Mouse (Mus musculus): ENCODE data around the gene Rdh1. TPM values are rescaled to one million over a fixed set of nuclear protein-coding genes. Genes with fewer than 3 reads are reported as not detected.

The Rdh1 gene
- polyA plus RNA-seq, 1 experiment: 0.01 TPM

Other genes starting within 250 kb of the Rdh1 start
- gene Ndufa4l2, start 244.8 kb upstream of the Rdh1 start, polyA plus RNA-seq (2012; fragmentation: generic; extraction: Trizol): 2.9 TPM
- 535 TPM for gene Shmt2, start 237.3 kb upstream of the Rdh1 start, polyA plus RNA-seq (2012; fragmentation: generic; extraction: Trizol)
- gene Nxph4, start 225.2 kb upstream of the Rdh1 start, polyA plus RNA-seq (2012; fragmentation: generic; extraction: Trizol): 3.9 TPM
- gene Lrp1, start 138.6 kb upstream of the Rdh1 start, polyA plus RNA-seq (2012; fragmentation: generic; extraction: Trizol): 244 TPM
- gene Stat6, start 116.7 kb upstream of the Rdh1 start, polyA plus RNA-seq (2012; fragmentation: generic; extraction: Trizol): 0.26 TPM
- 5.6 TPM for gene Nemp1, start 92.8 kb upstream of the Rdh1 start, polyA plus RNA-seq (2012; fragmentation: generic; extraction: Trizol)
- 68.7 TPM for gene Nab2, start 91.2 kb upstream of the Rdh1 start, polyA plus RNA-seq (2012; fragmentation: generic; extraction: Trizol)
- 0.35 TPM for gene Myo1a, start 54.6 kb upstream of the Rdh1 start, polyA plus RNA-seq (2012; fragmentation: generic; extraction: Trizol)
- gene Tac2, start 35.2 kb upstream of the Rdh1 start, polyA plus RNA-seq (2012; fragmentation: generic; extraction: Trizol): 0.18 TPM
- gene Zbtb39, start 20.2 kb upstream of the Rdh1 start, polyA plus RNA-seq (2012; fragmentation: generic; extraction: Trizol): 3.2 TPM
- 0.11 TPM for gene Gpr182, start 8.0 kb upstream of the Rdh1 start, polyA plus RNA-seq (2012; fragmentation: generic; extraction: Trizol)
- 0.13 TPM for gene Rdh16f1, start 66 bp downstream of the Rdh1 start, polyA plus RNA-seq (2012; fragmentation: generic; extraction: Trizol)
- 0.02 TPM for gene Rdh9, start 16.7 kb downstream of the Rdh1 start, polyA plus RNA-seq (2012; fragmentation: generic; extraction: Trizol)
- not detected for gene Rdh16, start 41.4 kb downstream of the Rdh1 start, polyA plus RNA-seq (2012; fragmentation: generic; extraction: Trizol)
- not detected for gene Rdh19, start 90.2 kb downstream of the Rdh1 start, polyA plus RNA-seq (2012; fragmentation: generic; extraction: Trizol)
- gene Rdh16f2, start 106.8 kb downstream of the Rdh1 start, polyA plus RNA-seq (2012; fragmentation: generic; extraction: Trizol): 0.06 TPM
- gene Rdh7, start 129.1 kb downstream of the Rdh1 start, polyA plus RNA-seq (2012; fragmentation: generic; extraction: Trizol): not detected
- not detected for gene Sdr9c7, start 138.8 kb downstream of the Rdh1 start, polyA plus RNA-seq (2012; fragmentation: generic; extraction: Trizol)
- not detected for gene Hsd17b6, start 247.9 kb downstream of the Rdh1 start, polyA plus RNA-seq (2012; fragmentation: generic; extraction: Trizol)

Data from myocyte (in vitro differentiated cells).